Mouse (Mus musculus) stomach, postnatal 0 days (tissue): ENCODE measurements at regions not wholly inside any gene's neighbourhood (a gene's known extent, or its start where the extent isn't known, plus 50 kb on each side); places are given as distances from the start of the nearest gene placed in this dataset.

Experiments
- ATAC-seq: fragments of 200-750 bp; cut with Nextera tagmentation; 2 replicates; pipeline ENCODE4 v1.8.0; 2017; ENCODE audit not compliant: low FRiP score, low TSS enrichment
- DNase-seq: peaks from one replicate; pipeline ENCODE4 v3.0.0-alpha.2; 2016; ENCODE audit warnings: low spot score
- H3K27ac ChIP-seq: fragments of 300-500 bp; sonication (generic); replicated peaks from 2 replicates; pipeline ENCODE4 v1.5.1; 2014; ENCODE audit warnings: mild to moderate bottlenecking, control low read depth
- H3K27me3 ChIP-seq: fragments of 300-500 bp; sonication (generic); 2 replicates; pipeline ENCODE4 v1.6.1; 2014; ENCODE audit warnings: low read length; ENCODE audit not compliant: control insufficient read depth, insufficient read depth
- H3K36me3 ChIP-seq: fragments of 300-500 bp; sonication (generic); 2 replicates; pipeline ENCODE4 v1.6.1; 2014; ENCODE audit warnings: low read length, mixed read lengths; ENCODE audit not compliant: control insufficient read depth, insufficient read depth
- H3K4me1 ChIP-seq: fragments of 300-500 bp; sonication (generic); replicated peaks from 2 replicates; pipeline ENCODE4 v1.6.1; 2014; ENCODE audit warnings: antibody characterized with exemption; ENCODE audit not compliant: control insufficient read depth, insufficient read depth
- H3K4me2 ChIP-seq: fragments of 300-500 bp; sonication (generic); replicated peaks from 2 replicates; pipeline ENCODE4 v1.6.1; 2014; ENCODE audit warnings: low read depth, mild to moderate bottlenecking, control low read depth, moderate library complexity
- H3K4me3 ChIP-seq: fragments of 300-500 bp; sonication (generic); 2 replicates; pipeline ENCODE4 v1.5.1; 2014; ENCODE audit warnings: low read depth, low read length, control low read depth
- H3K9ac ChIP-seq: fragments of 300-500 bp; sonication (generic); 2 replicates; pipeline ENCODE4 v1.6.1; 2014; ENCODE audit warnings: mild to moderate bottlenecking, low read length, control low read depth, mixed read lengths
- H3K9me3 ChIP-seq: fragments of 300-500 bp; sonication (generic); 2 replicates; pipeline ENCODE4 v1.6.1; 2016; ENCODE audit warnings: low read length; ENCODE audit not compliant: control insufficient read depth
- CTCF ChIP-seq: IDR thresholded peaks from 2 replicates; pipeline ENCODE4 v1.5.1; 2016; ENCODE audit warnings: antibody characterized with exemption, low read depth, mild to moderate bottlenecking, moderate library complexity
- EP300 ChIP-seq: optimal IDR thresholded peaks from 2 replicates; pipeline ENCODE3; 2016; ENCODE audit warnings: antibody characterized with exemption
- WGBS: fragments of 180-500 bp; shearing (Covaris S2); extraction: QIAGEN DNeasy Blood & Tissue Kit; methylation state at CpG from one replicate; pipeline ENCODE4 v1.1.7; 2014; 5-methylcytosine and 5-hydroxymethylcytosine counted together

GRCm38 (mm10) chr17:45871666-45872653 is 138.3 kb upstream of the 1600014C23Rik start:
- Histone ChIP-seq H3K4me1 (peaks cover 6% of the 10 kb centered on the region), H3K36me3 (no peaks in the 10 kb centered on the region), H3K9ac (no peak overlapping the region), H3K4me3 (no peak overlapping the region), H3K27me3 (no peaks in the 10 kb centered on the region), H3K9me3 (no peaks in the 10 kb centered on the region), H3K27ac (peak overlapping the region; percentile 74), H3K4me2 (no peak overlapping the region)
- no peak for TF ChIP-seq EP300
- TF ChIP-seq CTCF = no peak
- DNase-seq (peak; percentile 89), ATAC-seq (peak; percentile 86)
- WGBS = 35% methylated on average over 22 of the region's 22 CpGs

GRCm38 (mm10) chr17:45871067-45871466 is 137.4 kb upstream of the 1600014C23Rik start:
- no peak for DNase-seq
- H3K4me3 ChIP-seq = no peak overlapping the region
- peaks cover 6% of the 10 kb centered on the region for H3K4me1 ChIP-seq
- H3K36me3 ChIP-seq = no peaks in the 10 kb centered on the region
- H3K4me2 ChIP-seq = no peak overlapping the region
- H3K27ac ChIP-seq = no peak overlapping the region
- no peaks in the 10 kb centered on the region for H3K27me3 ChIP-seq
- 87% methylated on average over 9 of the region's 9 CpGs for WGBS
- no peak overlapping the region for H3K9ac ChIP-seq
- ATAC-seq = no peak
- H3K9me3 ChIP-seq = no peaks in the 10 kb centered on the region
- TF ChIP-seq CTCF (no peak), EP300 (no peak)

GRCm38 (mm10) chr17:45869014-45869968 is 135.6 kb upstream of the 1600014C23Rik start:
- H3K4me3 ChIP-seq = no peak overlapping the region
- no peak overlapping the region for H3K9ac ChIP-seq
- no peak for DNase-seq
- no peak overlapping the region for H3K4me2 ChIP-seq
- H3K27me3 ChIP-seq = no peaks in the 10 kb centered on the region
- ATAC-seq = no peak
- H3K36me3 ChIP-seq = no peaks in the 10 kb centered on the region
- peaks cover 6% of the 10 kb centered on the region for H3K4me1 ChIP-seq
- TF ChIP-seq CTCF (no peak), EP300 (no peak)
- 43% methylated on average over 17 of the region's 17 CpGs for WGBS
- H3K9me3 ChIP-seq = no peaks in the 10 kb centered on the region
- H3K27ac ChIP-seq = no peak overlapping the region

- ATAC-seq (no peak), DNase-seq (no peak)
- H3K4me3 ChIP-seq = no peak overlapping the region
- no peak overlapping the region for H3K27ac ChIP-seq
- H3K9ac ChIP-seq = no peak overlapping the region
- H3K4me2 ChIP-seq = no peak overlapping the region
- H3K27me3 ChIP-seq = no peaks in the 10 kb centered on the region
- H3K9me3 ChIP-seq = no peaks in the 10 kb centered on the region
- WGBS = 84% methylated on average over 4 of the region's 4 CpGs
- H3K36me3 ChIP-seq = no peaks in the 10 kb centered on the region
- TF ChIP-seq CTCF (no peak), EP300 (no peak)
- peaks cover 3% of the 10 kb centered on the region for H3K4me1 ChIP-seq
These were observed 134.9 kb upstream of the 1600014C23Rik start for GRCm38 (mm10) chr17:45868539-45868938.

- H3K27me3 ChIP-seq = no peaks in the 10 kb centered on the region
- 0 out of 2 replicates have a peak overlapping the region, but pooled peaks have one; percentile 18 for H3K27ac ChIP-seq
- no peak overlapping the region for H3K9ac ChIP-seq
- TF ChIP-seq EP300 (no peak), CTCF (no peak)
- peaks cover 3% of the 10 kb centered on the region for H3K4me1 ChIP-seq
- WGBS = 61% methylated on average over 5 of the region's 5 CpGs
- ATAC-seq = no peak
- H3K9me3 ChIP-seq = no peaks in the 10 kb centered on the region
- no peak overlapping the region for H3K4me2 ChIP-seq
- no peak overlapping the region for H3K4me3 ChIP-seq
- H3K36me3 ChIP-seq = no peaks in the 10 kb centered on the region
- DNase-seq = no peak
These were observed 134.1 kb upstream of the 1600014C23Rik start for GRCm38 (mm10) chr17:45867727-45868126.
